Mouse (Mus musculus): ENCODE data around the gene Mgat5. TPM values are rescaled to one million over a fixed set of nuclear protein-coding genes. Genes with fewer than 3 reads are reported as not detected.

The Mgat5 gene
- 12.4 and 13.8 TPM in 2 replicates for polyA plus RNA-seq (2015; fragmentation: Nextera tagmentation; extraction: Ambion mirVana)

- Histone ChIP-seq H3K27me3 (no peaks in the 10 kb centered on the region), H3K27ac (peak within 1 kb of the TSS; percentile 94), H3K4me3 (replicated peaks) (peak within 1 kb of the TSS; percentile 92), H3K4me1 (replicated peaks) (peaks cover 39% of the 10 kb centered on the region), H3K9ac (replicated peaks) (peak within 1 kb of the TSS; percentile 95), H3K4me2 (replicated peaks) (peak within 1 kb of the TSS; percentile 89), H3K36me3 (no peaks in the 10 kb centered on the region), H3K9me3 (no peaks in the 10 kb centered on the region)
- WGBS: under 1% methylated on average over 51 of the region's 51 CpGs
- peak; percentile 93 for ATAC-seq
Measured at GRCm38 (mm10) chr1:127204817-127205485, at the start of gene Mgat5. Mgat5 (plus strand) TSS chr1:127205015.

- Histone ChIP-seq H3K27ac (no peak overlapping the region), H3K4me3 (replicated peaks) (no peak overlapping the region), H3K27me3 (no peaks in the 10 kb centered on the region), H3K4me2 (replicated peaks) (no peak overlapping the region), H3K9me3 (no peaks in the 10 kb centered on the region), H3K9ac (replicated peaks) (no peak overlapping the region), H3K4me1 (replicated peaks) (no peaks in the 10 kb centered on the region), H3K36me3 (no peaks in the 10 kb centered on the region)
- WGBS: 66% methylated on average over 5 of the region's 5 CpGs
- no peak for ATAC-seq
Measured at GRCm38 (mm10) chr1:127160118-127160760, 44.6 kb upstream of the Mgat5 start.

- Histone ChIP-seq H3K27ac (no peak overlapping the region), H3K9ac (replicated peaks) (no peak overlapping the region), H3K4me1 (replicated peaks) (peaks cover 6% of the 10 kb centered on the region), H3K36me3 (no peaks in the 10 kb centered on the region), H3K9me3 (no peaks in the 10 kb centered on the region), H3K4me3 (replicated peaks) (no peak overlapping the region), H3K4me2 (replicated peaks) (no peak overlapping the region), H3K27me3 (no peaks in the 10 kb centered on the region)
- no peak for ATAC-seq
- 77% methylated on average over 4 of the region's 4 CpGs for WGBS
Measured at GRCm38 (mm10) chr1:127164589-127165160, 40.1 kb upstream of the Mgat5 start.

- Histone ChIP-seq H3K4me1 (replicated peaks) (peaks cover 6% of the 10 kb centered on the region), H3K9ac (replicated peaks) (no peak overlapping the region), H3K9me3 (no peaks in the 10 kb centered on the region), H3K4me2 (replicated peaks) (no peak overlapping the region), H3K36me3 (no peaks in the 10 kb centered on the region), H3K27me3 (no peaks in the 10 kb centered on the region), H3K27ac (no peak overlapping the region), H3K4me3 (replicated peaks) (no peak overlapping the region)
- no peak for ATAC-seq
Measured at GRCm38 (mm10) chr1:127166521-127166920, 38.3 kb upstream of the Mgat5 start.

GRCm38 (mm10) chr1:127167586-127167985 is 37.2 kb upstream of the Mgat5 start:
- Histone ChIP-seq H3K27me3 (no peaks in the 10 kb centered on the region), H3K4me1 (replicated peaks) (peaks cover 6% of the 10 kb centered on the region), H3K4me2 (replicated peaks) (no peak overlapping the region), H3K4me3 (replicated peaks) (no peak overlapping the region), H3K9ac (replicated peaks) (no peak overlapping the region), H3K27ac (no peak overlapping the region), H3K36me3 (no peaks in the 10 kb centered on the region), H3K9me3 (no peaks in the 10 kb centered on the region)
- no peak for ATAC-seq
- WGBS: 68% methylated on average over 1 of the region's 1 CpGs

- Histone ChIP-seq H3K4me2 (replicated peaks) (no peak overlapping the region), H3K27me3 (no peaks in the 10 kb centered on the region), H3K4me3 (replicated peaks) (no peak overlapping the region), H3K27ac (no peak overlapping the region), H3K9ac (replicated peaks) (no peak overlapping the region), H3K4me1 (replicated peaks) (peaks cover 6% of the 10 kb centered on the region), H3K9me3 (no peaks in the 10 kb centered on the region), H3K36me3 (no peaks in the 10 kb centered on the region)
- ATAC-seq: no peak
- 42% methylated on average over 8 of the region's 8 CpGs for WGBS
Measured at GRCm38 (mm10) chr1:127168205-127168604, 36.6 kb upstream of the Mgat5 start.

GRCm38 (mm10) chr1:127169516-127169915 is 35.3 kb upstream of the Mgat5 start:
- Histone ChIP-seq H3K27ac (no peak overlapping the region), H3K9ac (replicated peaks) (no peak overlapping the region), H3K36me3 (no peaks in the 10 kb centered on the region), H3K4me2 (replicated peaks) (no peak overlapping the region), H3K27me3 (no peaks in the 10 kb centered on the region), H3K4me3 (replicated peaks) (no peak overlapping the region), H3K9me3 (no peaks in the 10 kb centered on the region), H3K4me1 (replicated peaks) (peaks cover 6% of the 10 kb centered on the region)
- no peak for ATAC-seq
- WGBS: 88% methylated on average over 8 of the region's 8 CpGs

- ATAC-seq: no peak
- Histone ChIP-seq H3K27me3 (no peaks in the 10 kb centered on the region), H3K27ac (no peak overlapping the region), H3K36me3 (no peaks in the 10 kb centered on the region), H3K4me2 (replicated peaks) (no peak overlapping the region), H3K4me1 (replicated peaks) (peaks cover 6% of the 10 kb centered on the region), H3K9me3 (no peaks in the 10 kb centered on the region), H3K9ac (replicated peaks) (no peak overlapping the region), H3K4me3 (replicated peaks) (no peak overlapping the region)
- 87% methylated on average over 7 of the region's 7 CpGs for WGBS
Measured at GRCm38 (mm10) chr1:127171361-127171760, 33.5 kb upstream of the Mgat5 start.

GRCm38 (mm10) chr1:127173448-127173847 is 31.4 kb upstream of the Mgat5 start:
- Histone ChIP-seq H3K36me3 (no peaks in the 10 kb centered on the region), H3K27ac (no peak overlapping the region), H3K9me3 (no peaks in the 10 kb centered on the region), H3K9ac (replicated peaks) (no peak overlapping the region), H3K4me3 (replicated peaks) (no peak overlapping the region), H3K4me1 (replicated peaks) (no peaks in the 10 kb centered on the region), H3K4me2 (replicated peaks) (no peak overlapping the region), H3K27me3 (no peaks in the 10 kb centered on the region)
- ATAC-seq: no peak
- 80% methylated on average over 3 of the region's 3 CpGs for WGBS

- H3K9me3 ChIP-seq: no peaks in the 10 kb centered on the region
Measured at GRCm38 (mm10) chr1:127192396-127192795, 12.4 kb upstream of the Mgat5 start.

GRCm38 (mm10) chr1:127199186-127199585 is 5.6 kb upstream of the Mgat5 start:
- ATAC-seq: no peak
- Histone ChIP-seq H3K4me1 (replicated peaks) (0 out of 2 replicates have a peak, but pooled peaks cover 5% of the 10 kb centered on the region), H3K4me2 (replicated peaks) (no peak overlapping the region), H3K9me3 (no peaks in the 10 kb centered on the region), H3K27ac (no peak overlapping the region), H3K4me3 (replicated peaks) (no peak overlapping the region), H3K36me3 (no peaks in the 10 kb centered on the region), H3K9ac (replicated peaks) (no peak overlapping the region), H3K27me3 (no peaks in the 10 kb centered on the region)
- 81% methylated on average over 2 of the region's 2 CpGs for WGBS

More at GRCm38 (mm10) chr1:127192396-127192795, 12.4 kb upstream of the Mgat5 start:
- ATAC-seq: no peak
- Histone ChIP-seq H3K27me3 (no peaks in the 10 kb centered on the region), H3K9ac (replicated peaks) (no peak overlapping the region), H3K4me2 (replicated peaks) (no peak overlapping the region), H3K36me3 (no peaks in the 10 kb centered on the region), H3K4me1 (replicated peaks) (no peaks in the 10 kb centered on the region), H3K4me3 (replicated peaks) (no peak overlapping the region), H3K27ac (no peak overlapping the region)
- 89% methylated on average over 6 of the region's 6 CpGs for WGBS

GRCm38 (mm10) chr1:127202360-127202759 is 2.5 kb upstream of the Mgat5 start:
- no peak overlapping the region for H3K4me2 ChIP-seq (replicated peaks)
- H3K4me1 ChIP-seq (replicated peaks): peaks cover 19% of the 10 kb centered on the region
- H3K27ac ChIP-seq: no peak overlapping the region
- no peaks in the 10 kb centered on the region for H3K36me3 ChIP-seq
- no peaks in the 10 kb centered on the region for H3K27me3 ChIP-seq
- H3K9me3 ChIP-seq: no peaks in the 10 kb centered on the region
- 78% methylated on average over 4 of the region's 4 CpGs for WGBS
- no peak for ATAC-seq
- no peak overlapping the region for H3K9ac ChIP-seq (replicated peaks)
- H3K4me3 ChIP-seq (replicated peaks): no peak overlapping the region

Measured in midbrain, embryonic 13.5 days (tissue).